Mouse (Mus musculus): Measurements from ENCODE around the gene Tchhl1.

Tchhl1 gene

GRCm38 (mm10) chr3:93505960-93506863, 37.7 kb downstream of the Tchhl1 start:
- no peak for DNase-seq

- no peak for DNase-seq
These were observed 38.3 kb downstream of the Tchhl1 start for GRCm38 (mm10) chr3:93506881-93507325.

- DNase-seq = no peak
These were observed 40.7 kb downstream of the Tchhl1 start for GRCm38 (mm10) chr3:93509301-93509700.

GRCm38 (mm10) chr3:93511036-93511435, 42.5 kb downstream of the Tchhl1 start:
- no peak for DNase-seq

- DNase-seq = no peak
These were observed 43.2 kb downstream of the Tchhl1 start for GRCm38 (mm10) chr3:93511801-93512200.

GRCm38 (mm10) chr3:93512386-93513101, 44.0 kb downstream of the Tchhl1 start:
- no peak for DNase-seq

- DNase-seq = no peak
These were observed 46.1 kb downstream of the Tchhl1 start for GRCm38 (mm10) chr3:93514628-93515027.

GRCm38 (mm10) chr3:93517343-93517742, 48.8 kb downstream of the Tchhl1 start:
- no peak for DNase-seq

- DNase-seq = no peak
These were observed 51.3 kb downstream of the Tchhl1 start for GRCm38 (mm10) chr3:93519856-93520329.

- DNase-seq = no peak
These were observed 52.0 kb downstream of the Tchhl1 start, which contains the start of gene S100a11 for GRCm38 (mm10) chr3:93520330-93521193. S100a11 (plus strand) TSS chr3:93520488.

Measured in cerebellum, adult 11-12 months (tissue).